Mouse (Mus musculus) liver, embryonic 15.5 days (tissue): ENCODE results near the gene Ccdc63. TPM values are rescaled to one million over a fixed set of nuclear protein-coding genes. Genes with fewer than 3 reads are reported as not detected.
"Not testable (repeated sequence)": the region's sequence is repeated elsewhere in the genome, so short reads cannot be mapped to it uniquely, and the experiment has no call there.

Experiments
- ATAC-seq: fragments of 200-750 bp; cut with Nextera tagmentation; 2 replicates; pipeline ENCODE4 v1.8.0; 2017; ENCODE audit warnings: moderate number of reproducible peaks, mild to moderate bottlenecking, moderate library complexity; ENCODE audit not compliant: insufficient read depth
- H3K27ac ChIP-seq: fragments of 300-500 bp; sonication (generic); replicated peaks from 2 replicates; pipeline ENCODE4 v1.5.1; 2015; ENCODE audit warnings: mild to moderate bottlenecking, inconsistent platforms
- H3K27me3 ChIP-seq: fragments of 300-500 bp; sonication (generic); 2 replicates; pipeline ENCODE4 v1.6.1; 2015; ENCODE audit warnings: mild to moderate bottlenecking, inconsistent platforms
- H3K36me3 ChIP-seq: fragments of 300-500 bp; sonication (generic); replicated peaks from 2 replicates; pipeline ENCODE4 v1.6.1; 2015; ENCODE audit warnings: moderate library complexity, mild to moderate bottlenecking, inconsistent platforms
- H3K4me1 ChIP-seq: fragments of 300-500 bp; sonication (generic); replicated peaks from 2 replicates; pipeline ENCODE4 v1.6.1; 2015; ENCODE audit warnings: inconsistent platforms
- H3K4me2 ChIP-seq: fragments of 300-500 bp; sonication (generic); 2 replicates; pipeline ENCODE4 v1.6.1; 2015; ENCODE audit warnings: moderate library complexity, mild to moderate bottlenecking, inconsistent platforms
- H3K4me3 ChIP-seq: fragments of 300-500 bp; sonication (generic); replicated peaks from 2 replicates; pipeline ENCODE4 v1.5.1; 2015; ENCODE audit warnings: mild to moderate bottlenecking, inconsistent platforms
- H3K9ac ChIP-seq: fragments of 300-500 bp; sonication (generic); 2 replicates; pipeline ENCODE4 v1.6.1; 2015; ENCODE audit warnings: moderate library complexity, mild to moderate bottlenecking, inconsistent platforms
- H3K9me3 ChIP-seq: fragments of 300-500 bp; sonication (generic); replicated peaks from 2 replicates; pipeline ENCODE4 v1.6.1; 2016; ENCODE audit warnings: inconsistent platforms
- WGBS: fragments of 180-500 bp; shearing (Covaris S2); methylation state at CpG from one replicate; pipeline ENCODE4 v1.1.7; 2015; ENCODE audit warnings: mixed read lengths; ENCODE audit not compliant: insufficient replicate concordance; 5-methylcytosine and 5-hydroxymethylcytosine counted together
- polyA plus RNA-seq: library from polyadenylated mRNA; unstranded; fragments of >200 nt; fragmentation: Nextera tagmentation; extraction: Ambion mirVana; gene quantifications from 2 replicates; pipeline ENCODE4 v1.2.1, GENCODE M21; 2015

The Ccdc63 gene
- polyA plus RNA-seq, 1 experiment from 2014 or later, result 0.10 TPM

- 54% methylated on average over 1 of the region's 1 CpGs for WGBS
- H3K9ac ChIP-seq, result no peak overlapping the region
- no peak overlapping the region for H3K4me2 ChIP-seq
- no peak overlapping the region for H3K4me3 ChIP-seq
- no peaks in the 10 kb centered on the region for H3K27me3 ChIP-seq
- no peaks in the 10 kb centered on the region for H3K36me3 ChIP-seq
- peaks cover 25% of the 10 kb centered on the region for H3K4me1 ChIP-seq
- no peaks in the 10 kb centered on the region for H3K9me3 ChIP-seq
- ATAC-seq, result no peak
- H3K27ac ChIP-seq, result no peak overlapping the region
Measured at GRCm38 (mm10) chr5:122148107-122148506, 7.5 kb upstream of the Ccdc63 start.

DNA sequence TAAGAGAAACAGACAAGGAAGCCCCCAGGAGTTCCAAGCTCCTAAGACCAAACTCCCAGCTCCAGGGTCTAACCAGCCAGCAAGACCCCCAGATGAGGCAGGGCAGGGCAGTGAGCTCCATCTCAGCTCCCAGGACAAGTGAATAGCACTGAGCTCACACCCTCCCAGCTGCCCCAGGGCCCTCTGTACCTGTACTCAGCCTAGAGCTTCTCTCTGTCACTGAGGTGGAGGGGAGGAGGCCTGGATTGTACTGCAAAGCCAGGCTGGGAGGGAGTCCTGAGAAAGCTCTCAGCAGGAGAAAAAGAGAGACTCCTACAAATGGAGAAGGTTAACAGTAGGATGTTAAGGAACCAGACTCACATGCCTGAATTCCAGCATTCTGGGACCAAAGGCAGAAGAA lies 6.0 kb upstream of the Ccdc63 start:
- ATAC-seq, result no peak
- H3K36me3 ChIP-seq, result no peaks in the 10 kb centered on the region
- no peaks in the 10 kb centered on the region for H3K27me3 ChIP-seq
- peaks cover 32% of the 10 kb centered on the region for H3K4me1 ChIP-seq
- H3K4me2 ChIP-seq, result 0 out of 2 replicates have a peak overlapping the region, but pooled peaks have one; percentile 73
- H3K4me3 ChIP-seq, result no peak overlapping the region
- no peaks in the 10 kb centered on the region for H3K9me3 ChIP-seq
- peak overlapping the region; percentile 77; the same call in 1 of the 2 replicates for H3K27ac ChIP-seq
- no peak overlapping the region for H3K9ac ChIP-seq

GRCm38 (mm10) chr5:122146056-122146580 lies 5.5 kb upstream of the Ccdc63 start:
- no peaks in the 10 kb centered on the region for H3K36me3 ChIP-seq
- WGBS, result 15% methylated on average over 10 of the region's 10 CpGs
- ATAC-seq, result no peak
- H3K4me3 ChIP-seq, result peak overlapping the region; percentile 56
- H3K27me3 ChIP-seq, result no peaks in the 10 kb centered on the region
- peak overlapping the region; percentile 73 for H3K4me2 ChIP-seq
- H3K9me3 ChIP-seq, result no peaks in the 10 kb centered on the region
- peaks cover 32% of the 10 kb centered on the region for H3K4me1 ChIP-seq
- no peak overlapping the region for H3K9ac ChIP-seq
- peak overlapping the region; percentile 77 for H3K27ac ChIP-seq

GRCm38 (mm10) chr5:122145381-122146055 lies 4.9 kb upstream of the Ccdc63 start:
- H3K9ac ChIP-seq, result peak overlapping the region; percentile 54
- H3K27me3 ChIP-seq, result no peaks in the 10 kb centered on the region
- H3K36me3 ChIP-seq, result no peaks in the 10 kb centered on the region
- H3K4me3 ChIP-seq, result peak overlapping the region; percentile 56
- peak overlapping the region; percentile 77 for H3K27ac ChIP-seq
- no peaks in the 10 kb centered on the region for H3K9me3 ChIP-seq
- 6% methylated on average over 15 of the region's 15 CpGs for WGBS
- peak; percentile 64 for ATAC-seq
- H3K4me2 ChIP-seq, result peak overlapping the region; percentile 73
- H3K4me1 ChIP-seq, result peaks cover 32% of the 10 kb centered on the region

- WGBS, result 57% methylated on average over 4 of the region's 4 CpGs
- Histone ChIP-seq H3K4me1 (peaks cover 32% of the 10 kb centered on the region), H3K36me3 (no peaks in the 10 kb centered on the region), H3K27me3 (no peaks in the 10 kb centered on the region), H3K9ac (no peak overlapping the region), H3K9me3 (no peaks in the 10 kb centered on the region), H3K4me2 (peak overlapping the region; percentile 73), H3K27ac (peak overlapping the region; percentile 77), H3K4me3 (0 out of 2 replicates have a peak overlapping the region, but pooled peaks have one; percentile 56)
- no peak for ATAC-seq
Measured at GRCm38 (mm10) chr5:122144825-122145224, 4.2 kb upstream of the Ccdc63 start.

DNA sequence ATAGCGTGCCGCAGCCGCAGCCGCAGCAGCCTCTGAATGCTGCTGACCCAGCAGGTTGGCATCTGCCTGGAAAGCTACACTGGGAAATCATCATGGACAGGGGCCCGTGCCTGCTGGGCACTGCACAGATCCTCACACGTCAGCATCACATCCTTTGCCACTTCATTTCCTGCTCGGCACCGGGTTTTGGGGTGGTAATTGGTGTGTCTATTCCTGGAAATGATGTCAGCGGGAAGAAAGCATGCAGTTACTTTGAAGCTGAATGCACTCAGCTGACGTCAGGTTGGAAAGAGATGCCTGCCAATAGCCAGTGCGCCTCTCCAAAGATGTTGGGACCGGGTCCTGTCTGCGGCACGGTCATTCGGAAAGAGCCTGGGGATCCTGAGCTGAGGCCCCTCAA lies 2.9 kb upstream of the Ccdc63 start:
- no peak for ATAC-seq
- no peak overlapping the region for H3K4me3 ChIP-seq
- no peak overlapping the region for H3K9ac ChIP-seq
- no peaks in the 10 kb centered on the region for H3K36me3 ChIP-seq
- H3K9me3 ChIP-seq, result no peaks in the 10 kb centered on the region
- no peak overlapping the region for H3K27ac ChIP-seq
- no peak overlapping the region for H3K4me2 ChIP-seq
- no peaks in the 10 kb centered on the region for H3K27me3 ChIP-seq
- peaks cover 32% of the 10 kb centered on the region for H3K4me1 ChIP-seq
- 81% methylated on average over 15 of the region's 15 CpGs for WGBS

DNA sequence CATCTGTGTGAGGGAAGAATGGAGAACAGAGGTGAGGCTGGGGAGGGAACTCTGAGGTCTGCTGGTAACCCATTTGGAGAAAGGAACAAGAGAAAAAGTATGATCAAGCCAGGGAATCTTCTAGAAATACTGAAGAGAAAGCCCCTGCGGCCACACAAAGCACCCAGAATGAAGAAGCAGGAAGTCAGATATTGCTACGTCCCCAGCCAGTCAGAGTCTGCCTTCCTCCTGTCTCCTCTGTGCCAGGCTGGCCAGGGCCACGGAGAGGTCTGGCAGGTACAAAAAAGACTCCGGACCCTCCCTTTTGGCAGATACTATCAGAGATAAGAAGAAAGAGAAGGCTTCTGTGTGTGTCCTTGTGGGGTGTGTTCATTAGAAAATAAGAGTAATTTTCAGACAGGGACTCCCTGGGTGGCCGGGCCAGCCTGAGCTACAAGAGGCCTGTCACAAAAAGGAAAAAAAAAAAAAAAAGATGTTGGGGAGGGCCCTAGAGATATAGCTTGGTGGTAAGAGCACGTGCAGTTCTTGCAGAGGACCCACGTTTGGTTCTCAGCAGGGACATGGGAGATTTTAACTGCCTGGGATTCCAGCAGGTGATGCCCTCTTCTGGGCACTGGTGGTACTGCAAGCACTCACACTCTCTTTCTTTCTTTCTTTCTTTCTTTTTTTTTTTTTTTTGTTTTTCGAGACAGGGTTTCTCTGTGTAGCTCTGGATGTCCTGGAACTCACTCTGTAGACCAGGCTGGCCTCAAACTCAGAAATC lies 1.8 kb upstream of the Ccdc63 start:
- Histone ChIP-seq H3K27me3 (no peaks in the 10 kb centered on the region), H3K4me2 (0 out of 2 replicates have a peak overlapping the region, but pooled peaks have one; percentile 4), H3K4me1 (peaks cover 34% of the 10 kb centered on the region), H3K36me3 (no peaks in the 10 kb centered on the region), H3K4me3 (no peak overlapping the region), H3K27ac (no peak overlapping the region; the same call in 1 of the 2 replicates), H3K9me3 (no peaks in the 10 kb centered on the region), H3K9ac (no peak overlapping the region)
- 19% methylated on average over 8 of the region's 8 CpGs for WGBS
- ATAC-seq, result 0 out of 2 replicates have a peak, but pooled peaks have one; percentile 27

DNA sequence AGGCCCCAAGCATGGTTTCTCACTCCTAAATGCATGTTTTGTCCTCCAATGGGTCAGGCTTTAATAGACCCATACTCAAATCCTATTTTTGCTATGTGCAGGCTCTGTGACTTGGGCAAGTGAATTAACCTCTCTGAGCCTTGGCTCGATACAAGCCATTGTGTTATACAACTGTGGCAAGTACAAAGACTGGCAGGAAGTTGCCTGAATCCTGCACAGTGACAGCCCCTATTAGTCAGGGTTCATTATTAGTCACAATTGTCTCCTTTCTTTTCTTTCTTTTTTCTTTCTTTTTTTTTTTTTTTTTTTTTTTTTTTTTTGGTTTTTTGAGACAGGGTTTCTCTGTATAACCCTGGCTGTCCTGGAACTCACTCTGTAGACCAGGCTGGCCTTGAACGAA lies 852 bp downstream of the Ccdc63 start:
- not testable (repeated sequence) for H3K27me3 ChIP-seq, H3K9me3 ChIP-seq, H3K27ac ChIP-seq, H3K4me2 ChIP-seq, H3K4me3 ChIP-seq, H3K9ac ChIP-seq, H3K36me3 ChIP-seq, ATAC-seq
- 60% methylated on average over 2 of the region's 2 CpGs for WGBS
- H3K4me1 ChIP-seq, result peaks cover 40% of the 10 kb centered on the region

DNA sequence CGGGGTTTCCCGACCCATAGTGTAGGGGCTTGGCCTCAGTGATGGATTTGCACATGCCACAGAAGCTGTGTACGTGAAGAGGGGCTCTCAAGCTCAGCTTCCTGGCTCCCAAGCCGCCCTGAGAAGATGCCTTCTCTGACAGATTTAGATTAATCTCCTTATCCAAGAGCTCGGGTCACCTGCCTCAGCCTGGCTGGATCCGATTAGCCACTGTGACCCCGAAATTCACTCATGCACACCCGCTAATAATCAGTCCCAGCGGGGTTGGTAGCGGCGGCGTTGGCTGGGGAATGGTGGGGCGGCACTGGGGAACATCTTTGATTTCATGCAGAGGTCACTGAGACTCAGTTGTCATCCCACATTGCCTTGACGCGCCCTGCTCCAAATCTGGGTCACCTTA lies 1.8 kb downstream of the Ccdc63 start:
- Histone ChIP-seq H3K4me3 (no peak overlapping the region), H3K27me3 (no peaks in the 10 kb centered on the region), H3K9me3 (no peaks in the 10 kb centered on the region), H3K36me3 (no peaks in the 10 kb centered on the region), H3K4me2 (no peak overlapping the region), H3K4me1 (peaks cover 43% of the 10 kb centered on the region), H3K9ac (no peak overlapping the region), H3K27ac (no peak overlapping the region)
- 67% methylated on average over 15 of the region's 15 CpGs for WGBS
- no peak for ATAC-seq

GRCm38 (mm10) chr5:122136508-122137408 lies 3.9 kb downstream of the Ccdc63 start:
- Histone ChIP-seq H3K27ac (no peak overlapping the region), H3K4me3 (no peak overlapping the region), H3K27me3 (no peaks in the 10 kb centered on the region), H3K9me3 (no peaks in the 10 kb centered on the region), H3K36me3 (no peaks in the 10 kb centered on the region), H3K4me1 (peaks cover 53% of the 10 kb centered on the region), H3K4me2 (peak overlapping the region; percentile 14; the same call in 1 of the 2 replicates), H3K9ac (no peak overlapping the region)
- WGBS, result 36% methylated on average over 14 of the region's 14 CpGs
- peak; percentile 48 for ATAC-seq
